Mouse (Mus musculus): ENCODE measurements around the gene Ccdc85a. TPM values are rescaled to one million over a fixed set of nuclear protein-coding genes. Genes with fewer than 3 reads are reported as not detected.
A peak's percentile ranks its signal among the peaks of the same experiment; 100 is the strongest.

Ccdc85a gene
- total and polyA plus RNA-seq, 2 experiments: not detected

GRCm38 (mm10) chr11:28477088-28477487 is 107.0 kb downstream of the Ccdc85a start:
- no peaks in the 10 kb centered on the region for H3K27me3 ChIP-seq (ENCODE audit: control insufficient read depth, insufficient read depth, low read length)
- 95% methylated on average over 1 of the region's 1 CpGs for WGBS
- no peaks in the 10 kb centered on the region for H3K4me1 ChIP-seq (ENCODE audit: control insufficient read depth, insufficient read depth, low read length)
- no peak for TF ChIP-seq POLR2A (IDR thresholded peaks at IDR 0.05; ENCODE audit: extremely low read depth, insufficient read depth, low read length)
- TF ChIP-seq CTCF (IDR thresholded peaks at IDR 0.05; ENCODE audit: low read depth, low read length): no peak
- H3K27ac ChIP-seq (replicated peaks; ENCODE audit: insufficient read depth, low read depth, low read length): no peak overlapping the region
- H3K4me3 ChIP-seq (ENCODE audit: insufficient read depth, low read depth, low read length): no peak overlapping the region
- no peaks in the 10 kb centered on the region for H3K79me2 ChIP-seq (ENCODE audit: control insufficient read depth, insufficient read depth, low read length)
- DNase-seq (ENCODE audit: extremely low read depth, low read depth, low spot score): no peak
- H3K36me3 ChIP-seq (ENCODE audit: control insufficient read depth, insufficient read depth, low read length): no peaks in the 10 kb centered on the region
- H3K9ac ChIP-seq (ENCODE audit: low read depth, low read length): no peak overlapping the region

GRCm38 (mm10) chr11:28465726-28466125 is 118.4 kb downstream of the Ccdc85a start:
- Histone ChIP-seq H3K9ac (ENCODE audit: low read depth, low read length) (no peak overlapping the region), H3K79me2 (ENCODE audit: control insufficient read depth, insufficient read depth, low read length) (no peaks in the 10 kb centered on the region), H3K4me3 (ENCODE audit: insufficient read depth, low read depth, low read length) (no peak overlapping the region), H3K36me3 (ENCODE audit: control insufficient read depth, insufficient read depth, low read length) (no peaks in the 10 kb centered on the region), H3K27ac (replicated peaks; ENCODE audit: insufficient read depth, low read depth, low read length) (no peak overlapping the region), H3K4me1 (ENCODE audit: control insufficient read depth, insufficient read depth, low read length) (no peaks in the 10 kb centered on the region), H3K27me3 (ENCODE audit: control insufficient read depth, insufficient read depth, low read length) (no peaks in the 10 kb centered on the region)
- TF ChIP-seq CTCF (IDR thresholded peaks at IDR 0.05; ENCODE audit: low read depth, low read length) (no peak), POLR2A (IDR thresholded peaks at IDR 0.05; ENCODE audit: extremely low read depth, insufficient read depth, low read length) (no peak)
- no peak for DNase-seq (ENCODE audit: extremely low read depth, low read depth, low spot score)

DNA sequence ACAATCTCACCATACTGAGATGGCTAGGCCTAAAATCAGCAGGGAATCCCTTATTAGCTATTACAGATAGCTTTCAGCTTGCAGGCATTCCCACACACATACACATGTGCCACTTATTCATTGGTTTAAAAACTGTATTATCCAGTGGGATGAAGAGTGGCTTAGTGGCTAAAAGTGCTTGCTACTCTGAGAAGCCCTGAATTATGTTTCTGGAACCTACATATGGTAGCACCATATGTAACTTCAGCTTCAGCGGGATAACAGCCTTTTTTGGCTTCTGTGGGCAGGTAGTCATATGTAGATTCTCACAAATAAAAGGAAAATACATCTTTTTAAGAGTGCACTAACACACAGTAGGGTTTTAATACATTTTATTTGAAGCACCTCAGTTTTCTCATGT is 119.2 kb downstream of the Ccdc85a start:
- no peak for DNase-seq (ENCODE audit: extremely low read depth, low read depth, low spot score)
- Histone ChIP-seq H3K4me1 (ENCODE audit: control insufficient read depth, insufficient read depth, low read length) (no peaks in the 10 kb centered on the region), H3K9ac (ENCODE audit: low read depth, low read length) (no peak overlapping the region), H3K36me3 (ENCODE audit: control insufficient read depth, insufficient read depth, low read length) (no peaks in the 10 kb centered on the region), H3K4me3 (ENCODE audit: insufficient read depth, low read depth, low read length) (no peak overlapping the region), H3K27ac (replicated peaks; ENCODE audit: insufficient read depth, low read depth, low read length) (no peak overlapping the region), H3K79me2 (ENCODE audit: control insufficient read depth, insufficient read depth, low read length) (no peaks in the 10 kb centered on the region), H3K27me3 (ENCODE audit: control insufficient read depth, insufficient read depth, low read length) (no peaks in the 10 kb centered on the region)
- WGBS: 84% methylated on average over 1 of the region's 1 CpGs
- no peak for TF ChIP-seq CTCF (IDR thresholded peaks at IDR 0.05; ENCODE audit: low read depth, low read length)
- no peak for TF ChIP-seq POLR2A (IDR thresholded peaks at IDR 0.05; ENCODE audit: extremely low read depth, insufficient read depth, low read length)

DNA sequence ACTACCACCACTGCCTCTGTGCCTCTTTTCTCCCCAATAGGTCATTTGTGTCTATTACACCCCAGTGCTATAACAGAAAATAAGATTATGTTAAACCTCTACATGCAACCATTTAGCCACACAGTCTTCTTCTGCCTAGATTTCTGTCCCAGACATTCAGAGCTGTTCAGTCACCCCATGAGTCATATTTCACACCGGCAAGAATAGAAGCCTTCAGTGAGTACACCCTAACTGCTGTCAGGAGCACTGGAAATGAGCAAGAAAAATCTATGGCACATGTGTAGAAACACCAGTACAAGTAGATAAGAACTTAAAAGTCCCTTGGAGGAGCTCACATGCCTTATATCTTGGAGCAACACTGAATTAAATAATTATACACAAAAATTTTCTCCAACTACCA is 125.0 kb downstream of the Ccdc85a start:
- H3K36me3 ChIP-seq (ENCODE audit: control insufficient read depth, insufficient read depth, low read length): no peaks in the 10 kb centered on the region
- no peak overlapping the region for H3K4me3 ChIP-seq (ENCODE audit: insufficient read depth, low read depth, low read length)
- 89% methylated on average over 1 of the region's 1 CpGs for WGBS
- no peaks in the 10 kb centered on the region for H3K79me2 ChIP-seq (ENCODE audit: control insufficient read depth, insufficient read depth, low read length)
- no peak for DNase-seq (ENCODE audit: extremely low read depth, low read depth, low spot score)
- no peak for TF ChIP-seq CTCF (IDR thresholded peaks at IDR 0.05; ENCODE audit: low read depth, low read length)
- TF ChIP-seq POLR2A (IDR thresholded peaks at IDR 0.05; ENCODE audit: extremely low read depth, insufficient read depth, low read length): no peak
- H3K9ac ChIP-seq (ENCODE audit: low read depth, low read length): no peak overlapping the region
- H3K27ac ChIP-seq (replicated peaks; ENCODE audit: insufficient read depth, low read depth, low read length): no peak overlapping the region
- H3K27me3 ChIP-seq (ENCODE audit: control insufficient read depth, insufficient read depth, low read length): no peaks in the 10 kb centered on the region
- H3K4me1 ChIP-seq (ENCODE audit: control insufficient read depth, insufficient read depth, low read length): no peaks in the 10 kb centered on the region

GRCm38 (mm10) chr11:28439877-28440276 is 144.2 kb downstream of the Ccdc85a start:
- Histone ChIP-seq H3K27ac (replicated peaks; ENCODE audit: insufficient read depth, low read depth, low read length) (no peak overlapping the region), H3K9ac (ENCODE audit: low read depth, low read length) (no peak overlapping the region), H3K4me3 (ENCODE audit: insufficient read depth, low read depth, low read length) (no peak overlapping the region), H3K79me2 (ENCODE audit: control insufficient read depth, insufficient read depth, low read length) (no peaks in the 10 kb centered on the region), H3K27me3 (ENCODE audit: control insufficient read depth, insufficient read depth, low read length) (0 out of 2 replicates have a peak, but pooled peaks cover 3% of the 10 kb centered on the region), H3K36me3 (ENCODE audit: control insufficient read depth, insufficient read depth, low read length) (no peaks in the 10 kb centered on the region), H3K4me1 (ENCODE audit: control insufficient read depth, insufficient read depth, low read length) (no peaks in the 10 kb centered on the region)
- TF ChIP-seq POLR2A (IDR thresholded peaks at IDR 0.05; ENCODE audit: extremely low read depth, insufficient read depth, low read length) (no peak), CTCF (IDR thresholded peaks at IDR 0.05; ENCODE audit: low read depth, low read length) (no peak)
- DNase-seq (ENCODE audit: extremely low read depth, low read depth, low spot score): no peak

GRCm38 (mm10) chr11:28422451-28423231 is 161.5 kb downstream of the Ccdc85a start:
- peak; percentile 95 for DNase-seq (ENCODE audit: extremely low read depth, low read depth, low spot score)
- Histone ChIP-seq H3K27ac (replicated peaks; ENCODE audit: insufficient read depth, low read depth, low read length) (no peak overlapping the region), H3K79me2 (ENCODE audit: control insufficient read depth, insufficient read depth, low read length) (no peaks in the 10 kb centered on the region), H3K27me3 (ENCODE audit: control insufficient read depth, insufficient read depth, low read length) (no peaks in the 10 kb centered on the region), H3K4me1 (ENCODE audit: control insufficient read depth, insufficient read depth, low read length) (peaks cover 5% of the 10 kb centered on the region; the same call in 1 of the 2 replicates), H3K36me3 (ENCODE audit: control insufficient read depth, insufficient read depth, low read length) (no peaks in the 10 kb centered on the region), H3K9ac (ENCODE audit: low read depth, low read length) (no peak overlapping the region), H3K4me3 (ENCODE audit: insufficient read depth, low read depth, low read length) (no peak overlapping the region)
- TF ChIP-seq CTCF (IDR thresholded peaks at IDR 0.05; ENCODE audit: low read depth, low read length) (no peak), POLR2A (IDR thresholded peaks at IDR 0.05; ENCODE audit: extremely low read depth, insufficient read depth, low read length) (no peak)
- 55% methylated on average over 2 of the region's 2 CpGs for WGBS
